Mouse (Mus musculus) kidney, adult 11 months (tissue): ENCODE data around the gene Dgat2.

ENCODE experiments used
- DNase-seq: peaks from one replicate; pipeline ENCODE4 v3.0.0; 2022

The Dgat2 gene

DNA sequence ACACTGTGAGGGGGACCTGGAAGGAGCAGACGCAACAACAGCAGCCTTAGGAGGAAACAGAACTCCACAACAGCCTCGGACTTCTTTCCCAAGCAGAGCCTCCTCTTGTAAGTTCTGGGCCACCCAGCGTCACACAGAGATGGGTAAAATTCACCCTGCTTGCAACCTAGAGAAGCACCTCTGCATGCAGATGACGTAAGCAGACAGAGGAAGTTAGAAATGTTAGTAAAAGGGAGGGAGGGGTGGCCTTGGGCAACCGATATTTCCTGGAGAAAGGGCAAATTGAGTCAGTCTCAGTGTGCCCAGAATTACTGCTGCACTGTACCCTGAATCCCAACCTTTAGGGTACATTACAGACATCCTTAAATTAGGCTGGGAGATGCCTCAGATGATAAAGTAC, 7.4 kb upstream of the Dgat2 start:
- DNase-seq: no peak

DNA sequence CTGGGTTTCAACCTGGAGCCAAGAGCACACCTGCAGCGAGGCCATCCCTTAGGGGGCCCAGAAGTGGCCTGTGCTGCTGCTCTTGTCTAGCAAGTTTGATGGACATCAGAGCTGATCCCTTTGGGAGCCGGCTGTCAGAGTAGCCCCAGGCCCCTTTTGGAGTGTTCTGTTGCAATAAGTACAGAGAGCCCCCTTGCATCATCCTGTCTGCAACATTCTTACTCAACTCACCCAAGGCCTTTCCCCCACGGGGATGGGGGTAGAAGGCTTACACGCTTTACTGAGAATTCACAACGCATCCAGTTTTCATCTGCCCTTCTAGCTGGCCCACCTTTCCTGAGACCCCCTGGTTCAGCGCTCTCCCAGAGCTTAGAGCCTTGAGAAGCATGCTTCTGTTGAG, 6.1 kb upstream of the Dgat2 start:
- no peak for DNase-seq

DNA sequence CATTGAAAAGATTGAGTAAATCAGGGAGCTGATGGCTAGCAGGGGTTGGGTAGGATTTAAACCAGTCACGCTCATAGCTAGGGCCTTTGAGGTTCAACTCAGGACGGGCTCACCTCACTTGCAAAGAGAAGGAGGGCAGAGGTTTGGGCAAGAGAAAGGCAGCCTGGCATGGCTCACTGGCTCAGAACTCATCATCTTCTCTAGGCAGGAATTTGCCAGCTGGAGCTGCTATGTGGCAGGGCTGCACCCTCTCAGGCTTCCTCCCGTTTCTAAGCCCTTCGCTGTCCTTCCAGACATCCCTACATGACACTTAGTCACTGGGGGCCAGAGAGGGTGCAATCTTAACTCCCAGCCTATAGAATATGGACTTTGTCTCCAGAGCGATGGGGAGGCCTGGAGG, 4.9 kb upstream of the Dgat2 start:
- DNase-seq: no peak

GRCm38 (mm10) chr7:99185405-99185804, 2.9 kb upstream of the Dgat2 start:
- DNase-seq: no peak

GRCm38 (mm10) chr7:99183751-99184150, 1.2 kb upstream of the Dgat2 start:
- no peak for DNase-seq

DNA sequence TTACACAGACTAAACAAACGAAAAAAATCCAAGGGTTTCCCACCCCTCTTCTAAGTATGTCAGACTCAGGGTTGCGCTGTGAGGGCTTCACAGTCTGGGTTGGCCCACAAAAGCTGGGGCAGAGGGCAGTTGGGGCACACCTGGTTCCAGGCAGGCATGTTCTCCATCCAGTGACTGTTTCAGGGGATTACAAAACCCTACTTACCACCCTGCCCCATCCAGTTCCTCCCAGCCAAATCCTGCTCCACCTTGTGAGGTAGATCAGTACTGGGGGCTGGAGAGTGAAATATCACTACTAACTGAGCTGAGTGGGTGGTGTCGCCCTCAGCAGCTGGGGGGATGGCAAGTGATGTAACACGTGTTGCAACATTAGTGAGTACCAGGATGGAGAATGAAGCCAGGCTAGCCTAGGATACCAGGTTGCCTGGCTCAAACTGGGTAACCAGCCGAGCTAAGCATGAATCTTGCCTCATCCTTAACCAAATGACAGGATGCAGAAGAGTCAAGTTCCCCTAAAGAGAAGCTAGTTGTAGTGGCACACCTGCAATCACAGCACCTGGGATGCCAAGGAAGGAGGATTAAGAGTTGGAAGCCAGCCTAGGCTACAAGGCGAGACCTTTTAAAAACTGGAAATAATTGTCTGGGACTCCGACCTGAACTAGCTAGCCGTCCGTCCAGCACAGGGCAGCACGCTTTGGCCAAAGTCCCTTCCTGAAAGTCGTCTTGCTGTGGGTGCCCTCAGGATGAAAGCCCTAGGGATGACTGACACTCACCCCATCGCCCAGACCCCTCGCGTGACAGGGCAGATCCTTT, 694 bp downstream of the Dgat2 start:
- peak; percentile 62 for DNase-seq

GRCm38 (mm10) chr7:99180162-99180561, 2.4 kb downstream of the Dgat2 start:
- DNase-seq: no peak

DNA sequence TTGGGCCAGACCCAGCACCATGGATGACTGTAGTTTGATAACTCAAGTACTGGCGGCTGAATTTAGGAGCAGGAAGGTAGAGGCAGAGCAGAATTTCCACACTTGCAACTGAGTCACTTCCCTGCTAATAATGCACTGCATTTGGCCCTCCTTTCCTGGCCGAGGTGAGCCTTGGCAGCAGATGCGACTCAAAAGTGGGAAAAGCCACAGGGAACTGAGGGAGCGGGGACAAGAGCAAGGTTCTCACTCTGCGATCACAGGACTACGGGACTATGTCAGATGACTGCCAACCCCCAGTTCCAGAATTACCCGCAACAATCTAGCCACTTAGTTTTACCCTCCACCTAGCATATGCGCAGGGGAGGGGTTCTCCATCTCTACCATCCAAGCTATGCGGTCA, 3.2 kb downstream of the Dgat2 start:
- no peak for DNase-seq

- DNase-seq: no peak
These were observed 5.1 kb downstream of the Dgat2 start for GRCm38 (mm10) chr7:99177386-99177785.

DNA sequence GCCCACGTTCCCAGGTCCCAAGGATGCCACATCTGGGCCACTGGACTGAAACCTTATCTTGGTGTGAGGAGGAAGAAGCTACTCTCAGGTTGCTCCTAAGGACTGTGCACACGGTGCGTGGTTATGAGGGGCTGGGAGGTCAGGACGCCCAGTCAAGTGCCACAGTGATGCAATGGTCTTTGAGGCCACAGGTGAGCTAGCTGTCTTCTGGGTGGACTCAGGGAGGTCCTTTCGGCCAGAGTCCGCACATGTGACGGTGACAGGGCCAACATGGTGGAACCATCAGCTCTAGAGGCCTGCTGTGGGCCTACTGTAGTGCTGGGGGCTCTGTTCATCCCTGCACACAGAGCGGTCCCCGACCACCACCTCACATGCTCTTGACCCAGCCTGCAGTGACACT, 6.9 kb downstream of the Dgat2 start:
- no peak for DNase-seq

- DNase-seq: no peak
These were observed 7.4 kb downstream of the Dgat2 start for GRCm38 (mm10) chr7:99175118-99175517.

- no peak for DNase-seq
These were observed 8.5 kb downstream of the Dgat2 start for GRCm38 (mm10) chr7:99174006-99174405.

- DNase-seq: no peak
These were observed 9.6 kb downstream of the Dgat2 start for GRCm38 (mm10) chr7:99172898-99173297.

DNA sequence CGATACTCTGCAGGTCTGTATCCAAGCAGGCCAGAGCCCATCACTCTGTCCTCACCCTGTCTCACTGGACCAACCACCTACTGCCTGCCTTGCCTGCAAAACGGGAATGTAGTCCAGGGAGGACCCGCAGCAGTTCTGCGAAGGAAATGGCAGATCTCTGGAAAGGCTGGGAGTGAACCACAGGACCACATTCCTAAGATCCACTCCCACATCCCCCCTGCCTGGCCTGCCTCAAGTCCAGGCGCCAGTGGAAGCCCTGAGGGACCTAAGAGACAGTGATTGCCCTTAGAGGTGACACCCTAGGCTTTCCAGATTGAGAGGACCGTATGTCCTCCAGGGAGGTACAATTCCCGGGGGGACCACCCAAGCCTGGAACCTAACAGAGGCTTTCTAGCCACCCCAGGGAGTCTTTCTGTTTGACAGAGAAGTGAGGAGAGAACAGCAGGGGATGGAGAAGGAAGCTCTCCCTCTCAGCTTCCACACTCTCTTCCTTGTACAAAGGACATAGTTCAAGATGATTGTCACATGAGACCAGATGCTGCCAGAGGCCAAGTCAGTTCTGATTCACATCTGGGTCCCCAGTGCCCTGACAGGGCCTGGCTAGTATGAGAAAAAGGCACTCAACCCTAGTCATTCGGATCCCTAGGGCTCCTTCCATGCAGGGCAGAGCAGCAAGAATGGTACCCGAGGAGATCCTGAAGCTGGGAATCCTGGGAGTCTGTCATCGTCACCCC, 10.6 kb downstream of the Dgat2 start:
- no peak for DNase-seq

DNA sequence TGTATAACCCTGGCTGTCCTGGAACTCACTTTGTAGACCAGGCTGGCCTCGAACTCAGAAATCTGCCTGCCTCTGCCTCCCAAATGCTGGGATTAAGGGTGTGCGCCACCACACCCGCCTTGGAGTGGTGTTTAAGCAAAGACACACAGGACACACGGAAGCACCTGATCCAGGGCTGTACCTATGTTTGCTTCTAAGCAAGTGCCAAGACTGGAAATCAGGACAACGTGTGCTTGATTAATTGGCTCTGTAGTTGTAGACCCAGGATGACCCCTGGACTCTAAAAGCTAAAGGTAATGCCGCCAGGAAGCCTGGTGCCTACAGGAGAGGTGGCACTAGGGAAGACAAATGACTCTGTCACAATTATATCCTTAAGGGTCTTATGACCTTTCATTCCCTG, 12.0 kb downstream of the Dgat2 start:
- no peak for DNase-seq

DNA sequence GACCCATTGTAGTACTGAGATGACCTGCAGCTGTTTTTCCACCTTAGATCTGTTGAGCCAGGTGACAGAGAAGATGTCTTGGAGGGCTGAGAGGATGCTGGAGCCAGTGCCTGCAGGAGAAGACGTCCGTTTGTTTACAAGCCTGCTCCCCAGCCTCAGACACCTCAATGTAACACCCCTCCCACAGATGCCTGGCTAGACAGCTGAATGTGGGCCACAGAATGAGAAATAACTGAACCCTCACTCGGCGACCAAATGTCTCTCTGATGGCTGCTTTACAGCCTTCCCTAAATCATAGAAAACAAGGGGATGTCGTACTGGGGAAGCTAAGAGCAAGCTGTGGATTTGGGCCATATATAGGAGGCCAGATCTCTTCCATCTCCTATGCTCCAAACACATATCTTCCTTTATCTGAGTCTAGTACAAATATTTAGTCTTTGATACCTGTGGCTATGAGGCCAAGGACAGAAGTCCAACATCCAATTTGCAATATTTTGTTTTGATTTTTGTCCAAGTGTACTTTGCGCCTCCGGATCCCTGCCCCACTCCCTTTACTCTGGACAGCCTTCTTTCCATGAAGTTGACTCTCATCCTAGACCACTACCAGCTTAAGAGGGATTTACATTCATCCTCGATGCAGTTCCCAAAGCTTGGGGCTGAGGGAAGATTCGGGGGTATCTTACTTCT, 12.7 kb downstream of the Dgat2 start:
- peak; percentile 58 for DNase-seq

DNA sequence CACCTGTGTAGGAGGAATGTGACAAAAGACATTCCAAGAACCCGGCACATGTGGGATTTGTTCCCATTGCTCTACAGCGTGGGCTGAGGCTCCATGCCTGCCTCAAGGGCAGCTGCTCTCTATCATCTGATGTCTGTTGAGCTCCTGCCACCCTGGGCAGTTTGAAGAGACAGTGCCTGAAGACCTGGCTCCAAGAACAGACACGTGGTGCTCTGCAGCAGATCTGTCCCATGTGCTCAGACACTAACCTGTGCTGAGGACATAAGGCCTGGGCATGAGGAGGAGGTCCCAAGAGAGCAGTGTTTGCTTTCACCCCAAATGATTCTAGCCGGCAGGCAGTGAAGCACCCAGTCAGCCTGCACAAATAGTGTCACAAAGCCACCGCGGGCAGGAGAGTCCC, 13.8 kb downstream of the Dgat2 start:
- no peak for DNase-seq

DNA sequence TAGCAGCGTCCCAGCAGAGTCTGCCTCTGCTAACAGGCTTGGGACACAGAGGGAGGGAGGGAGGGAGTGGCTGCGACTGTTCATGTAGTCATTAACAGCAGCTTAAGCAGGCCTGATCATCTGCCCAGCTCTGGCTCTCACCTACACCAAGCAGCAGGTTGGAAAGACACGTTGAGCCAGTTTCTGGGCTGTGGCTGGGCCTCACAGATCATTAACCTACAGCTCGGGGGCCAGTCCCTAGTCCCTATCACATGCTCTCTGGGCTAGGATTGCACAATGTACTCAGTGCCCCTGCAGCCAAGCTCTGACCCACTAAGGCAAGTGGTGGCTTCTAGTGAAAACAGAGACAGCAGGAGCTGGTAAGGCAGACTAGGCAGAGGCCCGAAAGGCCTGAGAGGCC, 14.6 kb downstream of the Dgat2 start:
- peak; percentile 97 for DNase-seq

GRCm38 (mm10) chr7:99166159-99166558, 16.4 kb downstream of the Dgat2 start:
- DNase-seq: no peak

- DNase-seq: no peak
These were observed 17.6 kb downstream of the Dgat2 start for GRCm38 (mm10) chr7:99164873-99165410.

GRCm38 (mm10) chr7:99162462-99162861, 20.1 kb downstream of the Dgat2 start:
- DNase-seq: no peak

- DNase-seq: no peak
These were observed 20.6 kb downstream of the Dgat2 start for GRCm38 (mm10) chr7:99161961-99162360.

GRCm38 (mm10) chr7:99161529-99161928, 21.0 kb downstream of the Dgat2 start:
- peak; percentile 94 for DNase-seq

- DNase-seq: no peak
These were observed 21.5 kb downstream of the Dgat2 start for GRCm38 (mm10) chr7:99160995-99161394.
